ENCODE assay signal across 8 mouse cellular contexts in the genomic region with DNA sequence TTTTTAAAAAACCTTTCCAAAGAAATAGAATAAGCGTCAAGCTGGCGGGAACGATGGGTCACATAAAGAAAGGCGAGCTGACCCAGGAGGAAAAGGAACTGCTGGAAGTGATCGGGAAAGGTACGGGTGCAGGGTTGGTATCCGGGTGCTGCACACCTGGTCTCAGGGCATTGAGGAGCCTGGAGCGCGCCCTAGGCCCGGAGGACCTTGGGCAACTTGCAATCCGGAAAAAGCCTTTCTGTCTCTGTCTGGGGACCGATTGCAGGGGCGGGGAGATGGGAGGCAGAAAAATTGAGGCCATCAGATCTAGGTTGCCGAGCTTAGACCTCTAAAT. TPM values are rescaled to one million over a fixed set of nuclear protein-coding genes. Genes with fewer than 3 reads are reported as not detected.
DNase-seq lines count a peak whose midpoint lies in the region; ATAC-seq and TF ChIP-seq lines count a peak whose summit lies in the region.

No protein-coding gene starts in this region.

- no peak for DNase-seq in heart, postnatal 4 days
- DNase-seq in MEL (ENCODE audit: low read depth, low spot score) = no peak
- peak; percentile 55 to 60 for DNase-seq in thymus, postnatal 10 days (ENCODE audit: low spot score in 2 of 2)
- DNase-seq in spleen, adult 18-20 months = no peak
- DNase-seq in embryo, embryonic 10 days (ENCODE audit: low spot score) = no peak

- no peak for TF ChIP-seq RAD21 in MEL (IDR thresholded peaks at IDR 0.05; ENCODE audit: low read depth, low read length)

- no peak for TF ChIP-seq CTCF in MEL (IDR thresholded peaks at IDR 0.05 in 2 of 3, conservative IDR thresholded peaks at IDR 0.05 in 1 of 3; ENCODE audit: control insufficient read depth in 1 of 3, insufficient read depth in 1 of 3, low read depth in 2 of 3, low read length in 3 of 3, poor library complexity in 1 of 3, severe bottlenecking in 1 of 3)

- H3K27ac ChIP-seq in heart, embryonic 14.5 days (replicated peaks in 1 of 2; ENCODE audit: control insufficient read depth in 1 of 2, insufficient read depth in 1 of 2, low read depth in 2 of 2, low read length in 2 of 2) = peak overlapping the region; percentile 93 to 95
- H3K27ac ChIP-seq in MEL (ENCODE audit: control insufficient read depth, low read depth, low read length) = peak overlapping the region; percentile 84
- peak overlapping the region; percentile 96 for H3K27ac ChIP-seq in lung, embryonic 16.5 days (ENCODE audit: low read length)

- H3K4me3 ChIP-seq in heart, embryonic 14.5 days (ENCODE audit: control insufficient read depth in 1 of 2, insufficient read depth in 1 of 2, low read depth in 1 of 2, low read length in 2 of 2) = peak overlapping the region; percentile 82 to 86
- H3K4me3 ChIP-seq in MEL (ENCODE audit: control insufficient read depth in 1 of 2, insufficient read depth in 1 of 2, low read depth in 2 of 2, low read length in 2 of 2) = peak overlapping the region; percentile 91 to 97
- peak overlapping the region; percentile 93 for H3K4me3 ChIP-seq in lung, embryonic 16.5 days (ENCODE audit: low read length)

- 0 out of 2 replicates have a peak, but pooled peaks cover 2% of the 10 kb centered on the region for H3K36me3 ChIP-seq in heart, embryonic 14.5 days (ENCODE audit: control insufficient read depth, insufficient read depth, low read length)
- H3K36me3 ChIP-seq in MEL (ENCODE audit: control insufficient read depth in 1 of 2, insufficient read depth in 2 of 2, low read length in 2 of 2) = peaks cover 0 to 18% of the 10 kb centered on the region in 2 experiments; a peak in 2 of 4 replicates
- no peaks in the 10 kb centered on the region for H3K36me3 ChIP-seq in lung, embryonic 16.5 days (ENCODE audit: control insufficient read depth, insufficient read depth, low read length)

- H3K4me2 ChIP-seq in heart, embryonic 14.5 days (ENCODE audit: low read length) = peak overlapping the region; percentile 79
- peak overlapping the region; percentile 85 for H3K4me2 ChIP-seq in lung, embryonic 16.5 days (ENCODE audit: low read depth, low read length)

- no peak for TF ChIP-seq EP300 in MEL (IDR thresholded peaks at IDR 0.05; ENCODE audit: low read depth in 1 of 2, low read length in 2 of 2)

- under 1% methylated on average over 14 of the region's 14 CpGs for WGBS in heart, embryonic 14.5 days
- WGBS in lung, embryonic 16.5 days = 0% methylated on average over 14 of the region's 14 CpGs

- H3K27me3 ChIP-seq in heart, embryonic 14.5 days (ENCODE audit: control insufficient read depth, insufficient read depth, low read length) = no peaks in the 10 kb centered on the region
- H3K27me3 ChIP-seq in MEL (ENCODE audit: control insufficient read depth in 1 of 2, insufficient read depth in 2 of 2, low read length in 2 of 2) = no peaks in the 10 kb centered on the region
- no peaks in the 10 kb centered on the region for H3K27me3 ChIP-seq in lung, embryonic 16.5 days (ENCODE audit: control insufficient read depth, insufficient read depth, low read depth, low read length)

- H3K79me2 ChIP-seq in MEL (ENCODE audit: control insufficient read depth, insufficient read depth, low read length, poor library complexity) = peaks cover 51% of the 10 kb centered on the region

- ATAC-seq in heart, embryonic 14.5 days (ENCODE audit: insufficient number of reproducible peaks, insufficient read depth, low FRiP score, low read depth) = no peak; the same call in 1 of the 2 replicates
- ATAC-seq in granulocyte monocyte progenitor cell, adult 5-6 weeks (replicated peaks; ENCODE audit: poor library complexity, severe bottlenecking) = peak; percentile 15
- ATAC-seq in lung, embryonic 16.5 days (ENCODE audit: low read depth) = peak; percentile 49

- no peak; a peak in 1 of 4 replicates for TF ChIP-seq POLR2A in MEL (IDR thresholded peaks at IDR 0.05; ENCODE audit: control insufficient read depth in 1 of 2, insufficient read depth in 1 of 2, low read depth in 1 of 2, low read length in 2 of 2, poor library complexity in 1 of 2)

- H3K9me3 ChIP-seq in heart, embryonic 14.5 days (ENCODE audit: control insufficient read depth, low read length) = no peaks in the 10 kb centered on the region
- H3K9me3 ChIP-seq in MEL (replicated peaks; ENCODE audit: insufficient read depth, low read length) = no peaks in the 10 kb centered on the region
- H3K9me3 ChIP-seq in lung, embryonic 16.5 days (ENCODE audit: control insufficient read depth, low read length) = no peaks in the 10 kb centered on the region

- H3K4me1 ChIP-seq in heart, embryonic 14.5 days (ENCODE audit: control insufficient read depth in 2 of 2, insufficient read depth in 2 of 2, low read length in 2 of 2) = peaks cover 9 to 30% of the 10 kb centered on the region in 2 experiments
- H3K4me1 ChIP-seq in MEL (ENCODE audit: control insufficient read depth in 1 of 2, insufficient read depth in 2 of 2, low read length in 2 of 2) = peaks cover 0 to 14% of the 10 kb centered on the region in 2 experiments
- peaks cover 13% of the 10 kb centered on the region for H3K4me1 ChIP-seq in lung, embryonic 16.5 days (replicated peaks; ENCODE audit: control insufficient read depth, insufficient read depth, low read length)

- peak overlapping the region; percentile 89 for H3K9ac ChIP-seq in heart, embryonic 14.5 days (ENCODE audit: low read length)
- peak overlapping the region; percentile 88 for H3K9ac ChIP-seq in MEL (ENCODE audit: control insufficient read depth, low read depth, low read length, poor library complexity, severe bottlenecking)
- peak overlapping the region; percentile 90 for H3K9ac ChIP-seq in lung, embryonic 16.5 days (ENCODE audit: low read length)

TF ChIP-seq in MEL, 35 proteins besides CTCF, POLR2A, EP300 and RAD21:
- TF ChIP-seq NRF1 (IDR thresholded peaks at IDR 0.05; ENCODE audit: insufficient read depth, low read depth, low read length, poor library complexity, severe bottlenecking) (no peak), ZNF384 (IDR thresholded peaks at IDR 0.05; ENCODE audit: low read depth, low read length) (no peak), USF1 (IDR thresholded peaks at IDR 0.05; ENCODE audit: low read depth, low read length) (no peak), CHD1 (IDR thresholded peaks at IDR 0.05; ENCODE audit: low read depth, low read length) (no peak)
TF ChIP-seq in MEL: peak in this region for 0.

RNA-seq across cellular contexts. Expression of a gene that starts 0.4 kb away (rescaled TPM):
- polyA plus RNA-seq in heart, embryonic 14.5 days (2014; fragmentation: Nextera tagmentation; extraction: Ambion mirVana) = 29.3 and 33.3 TPM in 2 replicates
- 10 to 100 TPM; 22.1 to 23.6 TPM for total RNA-seq in heart, postnatal 4 days (2021)
- total RNA-seq in MEL (2012; rRNA removed) = 14.2 and 15.3 TPM in 2 replicates
- polyA plus RNA-seq in MEL (2012; ENCODE audit: insufficient read depth in 1 of 2, insufficient read length in 2 of 2, low read depth in 1 of 2, low replicate concordance in 2 of 2, missing spikeins in 1 of 2) = 10 to 100 TPM in 1 of 2 experiments, not detected in 1; 14.3 TPM
- 22.3 and 26.5 TPM in 2 replicates for total RNA-seq in granulocyte monocyte progenitor cell, adult 5-6 weeks (2014; fragmentation: Nextera tagmentation)
- total RNA-seq in granulocyte monocyte progenitor cell, adult 5-6 weeks (2017) = 23.0 and 25.3 TPM in 2 replicates
- polyA plus RNA-seq in lung, embryonic 16.5 days (2015; fragmentation: Nextera tagmentation; extraction: Ambion mirVana) = 36.9 and 39.2 TPM in 2 replicates

RNA-seq across cellular contexts. Expression of a gene that starts 0.6 kb away (rescaled TPM):
- polyA plus RNA-seq in heart, embryonic 14.5 days (2014; fragmentation: Nextera tagmentation; extraction: Ambion mirVana) = 225 and 227 TPM in 2 replicates
- 100 to 1,000 TPM; 168 to 170 TPM for total RNA-seq in heart, postnatal 4 days (2021)
- 141 and 155 TPM in 2 replicates for total RNA-seq in MEL (2012; rRNA removed)
- 100 to 1,000 TPM; 157 to 170 TPM for polyA plus RNA-seq in MEL (2012; ENCODE audit: insufficient read depth in 1 of 2, insufficient read length in 2 of 2, low read depth in 1 of 2, low replicate concordance in 2 of 2, missing spikeins in 1 of 2)
- total RNA-seq in granulocyte monocyte progenitor cell, adult 5-6 weeks (2014; fragmentation: Nextera tagmentation) = 133 and 156 TPM in 2 replicates
- 139 and 142 TPM in 2 replicates for total RNA-seq in granulocyte monocyte progenitor cell, adult 5-6 weeks (2017)
- polyA plus RNA-seq in lung, embryonic 16.5 days (2015; fragmentation: Nextera tagmentation; extraction: Ambion mirVana) = 132 and 157 TPM in 2 replicates

Comparison
In these comparisons a context has a peak if more than half of its experiments do, and no peak if none do; other contexts are left out.
1. DNase-seq: peak in thymus, postnatal 10 days (2 of 2); none in heart, postnatal 4 days (single experiment), MEL (single experiment), spleen, adult 18-20 months (0 of 2) and embryo, embryonic 10 days (single experiment).
2. Peak in every context shown above with its lines, with median percentiles within 50 percentile points of each other: H3K27ac ChIP-seq, H3K4me3 ChIP-seq and H3K9ac ChIP-seq.